Mouse (Mus musculus): Measurements from ENCODE around the gene Cd207. TPM values are rescaled to one million over a fixed set of nuclear protein-coding genes. Genes with fewer than 3 reads are reported as not detected.

The Cd207 gene
- polyA plus RNA-seq, 1 experiment from 2014 or later: 0.42 TPM

- no peaks in the 10 kb centered on the region for H3K4me1 ChIP-seq (ENCODE audit: control insufficient read depth, insufficient read depth, low read length)
- no peaks in the 10 kb centered on the region for H3K36me3 ChIP-seq (ENCODE audit: control insufficient read depth, insufficient read depth)
- WGBS: 62% methylated on average over 17 of the region's 17 CpGs
- H3K27me3 ChIP-seq (ENCODE audit: control insufficient read depth, insufficient read depth, low read length): no peaks in the 10 kb centered on the region
- H3K9me3 ChIP-seq (replicated peaks; ENCODE audit: control insufficient read depth, low read length): no peaks in the 10 kb centered on the region
- no peak overlapping the region for H3K4me2 ChIP-seq (ENCODE audit: low read depth, low read length)
- no peak overlapping the region for H3K9ac ChIP-seq (ENCODE audit: low read length)
- ATAC-seq (replicated peaks; ENCODE audit: extremely low read depth, insufficient read depth, low FRiP score): no peak
- no peak overlapping the region for H3K27ac ChIP-seq (ENCODE audit: low read length)
- H3K4me3 ChIP-seq (ENCODE audit: low read length): no peak overlapping the region
Observed at GRCm38 (mm10) chr6:83626781-83627180, 50.9 kb downstream of the Cd207 start.

Other genes starting within 250 kb of the Cd207 start
- 29.0 and 29.3 TPM in 2 replicates for gene Tet3, start 218.8 kb downstream of the Cd207 start, polyA plus RNA-seq (2015; fragmentation: Nextera tagmentation; extraction: Ambion mirVana)
- gene Dguok, start 170.9 kb downstream of the Cd207 start, polyA plus RNA-seq (2015; fragmentation: Nextera tagmentation; extraction: Ambion mirVana): 57.6 and 58.2 TPM in 2 replicates
- 24.2 and 32.8 TPM in 2 replicates for gene Actg2, start 141.6 kb downstream of the Cd207 start, polyA plus RNA-seq (2015; fragmentation: Nextera tagmentation; extraction: Ambion mirVana)
- 24.4 and 26.6 TPM in 2 replicates for gene Stambp, start 105.1 kb downstream of the Cd207 start, polyA plus RNA-seq (2015; fragmentation: Nextera tagmentation; extraction: Ambion mirVana)
- gene Clec4f, start 21.7 kb downstream of the Cd207 start, polyA plus RNA-seq (2015; fragmentation: Nextera tagmentation; extraction: Ambion mirVana): 0.20 and 0.87 TPM in 2 replicates
- gene Vax2, start 33.4 kb upstream of the Cd207 start, polyA plus RNA-seq (2015; fragmentation: Nextera tagmentation; extraction: Ambion mirVana): not detected in 2 replicates
- gene Atp6v1b1, start 65.1 kb upstream of the Cd207 start, polyA plus RNA-seq (2015; fragmentation: Nextera tagmentation; extraction: Ambion mirVana): 0.09 and 0.32 TPM in 2 replicates
- not detected in 2 replicates for gene Ankrd53, start 84.8 kb upstream of the Cd207 start, polyA plus RNA-seq (2015; fragmentation: Nextera tagmentation; extraction: Ambion mirVana)
- gene Tex261, start 98.0 kb upstream of the Cd207 start, polyA plus RNA-seq (2015; fragmentation: Nextera tagmentation; extraction: Ambion mirVana): 89.9 and 108 TPM in 2 replicates
- 67.5 and 69.6 TPM in 2 replicates for gene Nagk, start 117.1 kb upstream of the Cd207 start, polyA plus RNA-seq (2015; fragmentation: Nextera tagmentation; extraction: Ambion mirVana)
- 12.3 and 13.9 TPM in 2 replicates for gene Paip2b, start 153.9 kb upstream of the Cd207 start, polyA plus RNA-seq (2015; fragmentation: Nextera tagmentation; extraction: Ambion mirVana)
- 37.0 and 39.8 TPM in 2 replicates for gene Zfp638, start 189.3 kb upstream of the Cd207 start, polyA plus RNA-seq (2015; fragmentation: Nextera tagmentation; extraction: Ambion mirVana)

All from heart, embryonic 16.5 days (tissue).